Mouse (Mus musculus) left cerebral cortex, adult 8-10 months (tissue): ENCODE measurements around the gene Cavin4. TPM values are rescaled to one million over a fixed set of nuclear protein-coding genes. Genes with fewer than 3 reads are reported as not detected.

Experiments
- DNase-seq, 2 experiments: peaks; one replicate each; pipeline ENCODE4 v3.0.0; 2022; ENCODE audit warnings: low spot score in 2 of 2
- total RNA-seq, 4 experiments: library from RNA; stranded (reverse); gene quantifications; 2 replicates each; pipeline ENCODE4 v1.2.4; 2022

The Cavin4 gene
- total RNA-seq = 1 to 10 TPM; 1.6 to 2.4 (median 2.1) TPM

- DNase-seq = no peak
These were observed at the start of gene Cavin4 for GRCm38 (mm10) chr4:48663271-48663670. Gene Cavin4 (plus strand): TSS chr4:48663514.

GRCm38 (mm10) chr4:48615483-48615882 is 47.8 kb upstream of the Cavin4 start:
- no peak for DNase-seq

- no peak for DNase-seq
These were observed 46.1 kb upstream of the Cavin4 start for GRCm38 (mm10) chr4:48617201-48617600.

- DNase-seq = no peak
These were observed 43.2 kb upstream of the Cavin4 start for GRCm38 (mm10) chr4:48620121-48620520.

- DNase-seq = no peak
These were observed 41.1 kb upstream of the Cavin4 start for GRCm38 (mm10) chr4:48622246-48622645.

GRCm38 (mm10) chr4:48622946-48623345 is 40.4 kb upstream of the Cavin4 start:
- DNase-seq = no peak

GRCm38 (mm10) chr4:48624961-48625360 is 38.4 kb upstream of the Cavin4 start:
- no peak for DNase-seq

GRCm38 (mm10) chr4:48625836-48626235 is 37.5 kb upstream of the Cavin4 start:
- DNase-seq = no peak

- no peak for DNase-seq
These were observed 33.9 kb upstream of the Cavin4 start for GRCm38 (mm10) chr4:48629445-48629844.

- DNase-seq = no peak
These were observed 29.8 kb upstream of the Cavin4 start for GRCm38 (mm10) chr4:48633529-48633928.

GRCm38 (mm10) chr4:48634058-48634457 is 29.3 kb upstream of the Cavin4 start:
- DNase-seq = no peak

- no peak for DNase-seq
These were observed 26.5 kb upstream of the Cavin4 start for GRCm38 (mm10) chr4:48636831-48637230.

- DNase-seq = no peak
These were observed 25.2 kb upstream of the Cavin4 start for GRCm38 (mm10) chr4:48638132-48638531.

GRCm38 (mm10) chr4:48639503-48639902 is 23.8 kb upstream of the Cavin4 start:
- DNase-seq = no peak

GRCm38 (mm10) chr4:48643801-48644200 is 19.5 kb upstream of the Cavin4 start:
- peak in 1 of 2 experiments; percentile 68 for DNase-seq

- DNase-seq = no peak
These were observed 17.2 kb upstream of the Cavin4 start for GRCm38 (mm10) chr4:48646143-48646542.

GRCm38 (mm10) chr4:48650617-48651360 is 12.5 kb upstream of the Cavin4 start:
- no peak for DNase-seq

GRCm38 (mm10) chr4:48654118-48654517 is 9.2 kb upstream of the Cavin4 start:
- no peak for DNase-seq

- DNase-seq = no peak
These were observed 6.8 kb upstream of the Cavin4 start for GRCm38 (mm10) chr4:48656530-48656929.

GRCm38 (mm10) chr4:48660144-48660543 is 3.2 kb upstream of the Cavin4 start:
- no peak for DNase-seq

GRCm38 (mm10) chr4:48660619-48661575 is 2.4 kb upstream of the Cavin4 start:
- DNase-seq = no peak

GRCm38 (mm10) chr4:48664021-48664420 is 707 bp downstream of the Cavin4 start:
- no peak for DNase-seq
